Mouse (Mus musculus) hindbrain, embryonic 12.5 days (tissue): ENCODE data around the gene Zbtb3. TPM values are rescaled to one million over a fixed set of nuclear protein-coding genes. Genes with fewer than 3 reads are reported as not detected.
A peak's percentile ranks its signal among the peaks of the same experiment; 100 is the strongest.
"Not testable (repeated sequence)": the region's sequence is repeated elsewhere in the genome, so short reads cannot be mapped to it uniquely, and the experiment has no call there.

ENCODE experiments used
- ATAC-seq: fragments of 200-750 bp; cut with Nextera tagmentation; 2 replicates; pipeline ENCODE4 v1.8.0; 2017; ENCODE audit warnings: moderate TSS enrichment; ENCODE audit not compliant: low FRiP score
- H3K27ac ChIP-seq: fragments of 300-500 bp; sonication (generic); 2 replicates; pipeline ENCODE4 v1.5.1; 2016; ENCODE audit warnings: mild to moderate bottlenecking
- H3K27me3 ChIP-seq: fragments of 300-500 bp; sonication (generic); 2 replicates; pipeline ENCODE4 v1.6.1; 2016; ENCODE audit warnings: mild to moderate bottlenecking
- H3K36me3 ChIP-seq: fragments of 300-500 bp; sonication (generic); 2 replicates; pipeline ENCODE4 v1.6.1; 2016; ENCODE audit warnings: mild to moderate bottlenecking
- H3K4me1 ChIP-seq: fragments of 300-500 bp; sonication (generic); 2 replicates; pipeline ENCODE4 v1.6.1; 2016
- H3K4me2 ChIP-seq: fragments of 300-500 bp; sonication (generic); replicated peaks from 2 replicates; pipeline ENCODE4 v1.6.1; 2016; ENCODE audit warnings: mild to moderate bottlenecking
- H3K4me3 ChIP-seq: fragments of 300-500 bp; sonication (generic); 2 replicates; pipeline ENCODE4 v1.5.1; 2016; ENCODE audit warnings: mild to moderate bottlenecking
- H3K9ac ChIP-seq: fragments of 300-500 bp; sonication (generic); 2 replicates; pipeline ENCODE4 v1.6.1; 2016; ENCODE audit warnings: mild to moderate bottlenecking, moderate library complexity
- H3K9me3 ChIP-seq: fragments of 300-500 bp; sonication (generic); replicated peaks from 2 replicates; pipeline ENCODE4 v1.6.1; 2016; ENCODE audit warnings: mild to moderate bottlenecking
- WGBS: fragments of 180-500 bp; shearing (Covaris S2); methylation state at CpG from one replicate; pipeline ENCODE4 v1.1.7; 2016; 5-methylcytosine and 5-hydroxymethylcytosine counted together
- polyA plus RNA-seq: library from polyadenylated mRNA; unstranded; fragments of >200 nt; fragmentation: Nextera tagmentation; extraction: Ambion mirVana; gene quantifications from 2 replicates; pipeline ENCODE4 v1.2.1, GENCODE M21; 2016

The Zbtb3 gene
- polyA plus RNA-seq, 1 experiment from 2014 or later: 7.4 TPM

- not testable (repeated sequence) for H3K27me3 ChIP-seq, ATAC-seq, H3K9me3 ChIP-seq, H3K9ac ChIP-seq, H3K4me2 ChIP-seq, H3K4me3 ChIP-seq
- Histone ChIP-seq H3K27ac (peak overlapping the region; percentile 98; the same call in 1 of the 2 replicates), H3K36me3 (peaks cover 48% of the 10 kb centered on the region), H3K4me1 (peaks cover 28% of the 10 kb centered on the region)
- 98% methylated on average over 10 of the region's 10 CpGs for WGBS
Measured at GRCm38 (mm10) chr19:8836327-8836726, 34.0 kb downstream of the Zbtb3 start.

GRCm38 (mm10) chr19:8837251-8837791 lies 35.0 kb downstream of the Zbtb3 start, which contains the start of gene Bscl2:
TSS of gene Bscl2 (plus strand) at chr19:8837467.
- Histone ChIP-seq H3K4me3 (peak within 1 kb of the TSS; percentile 45), H3K9ac (peak within 1 kb of the TSS; percentile 84), H3K4me2 (peak within 1 kb of the TSS; percentile 75), H3K9me3 (no peaks in the 10 kb centered on the region), H3K36me3 (peaks cover 42% of the 10 kb centered on the region), H3K27me3 (no peaks in the 10 kb centered on the region), H3K4me1 (peaks cover 29% of the 10 kb centered on the region), H3K27ac (peak within 1 kb of the TSS; percentile 98)
- ATAC-seq: peak; percentile 76
- 1% methylated on average over 38 of the region's 38 CpGs for WGBS

GRCm38 (mm10) chr19:8838041-8838730 lies 35.8 kb downstream of the Zbtb3 start:
- 16% methylated on average over 15 of the region's 15 CpGs for WGBS

GRCm38 (mm10) chr19:8839103-8839907 lies 37.0 kb downstream of the Zbtb3 start, which contains the start of gene Gng3:
TSS of gene Gng3 (minus strand) at chr19:8839194.
- Histone ChIP-seq H3K9me3 (no peaks in the 10 kb centered on the region), H3K4me2 (peak within 1 kb of the TSS; percentile 75), H3K4me1 (peaks cover 29% of the 10 kb centered on the region), H3K27ac (peak within 1 kb of the TSS; percentile 98), H3K9ac (peak within 1 kb of the TSS; percentile 84), H3K27me3 (no peaks in the 10 kb centered on the region), H3K4me3 (peak within 1 kb of the TSS; percentile 45), H3K36me3 (peaks cover 32% of the 10 kb centered on the region)
- 41% methylated on average over 11 of the region's 11 CpGs for WGBS
- ATAC-seq: peak; percentile 90

More at GRCm38 (mm10) chr19:8838041-8838730, 35.8 kb downstream of the Zbtb3 start:
- Histone ChIP-seq H3K27ac (peak overlapping the region; percentile 98), H3K9ac (peak overlapping the region; percentile 84), H3K4me2 (peak overlapping the region; percentile 75), H3K9me3 (no peaks in the 10 kb centered on the region), H3K27me3 (no peaks in the 10 kb centered on the region), H3K4me1 (peaks cover 29% of the 10 kb centered on the region), H3K4me3 (peak overlapping the region; percentile 45), H3K36me3 (peaks cover 40% of the 10 kb centered on the region)
- ATAC-seq: 0 out of 2 replicates have a peak, but pooled peaks have one; percentile 18

GRCm38 (mm10) chr19:8839908-8840791 lies 37.8 kb downstream of the Zbtb3 start:
- Histone ChIP-seq H3K36me3 (peaks cover 25% of the 10 kb centered on the region), H3K4me3 (peak overlapping the region; percentile 45), H3K9ac (peak overlapping the region; percentile 84), H3K27ac (peak overlapping the region; percentile 98), H3K4me1 (peaks cover 29% of the 10 kb centered on the region), H3K27me3 (no peaks in the 10 kb centered on the region), H3K4me2 (peak overlapping the region; percentile 75), H3K9me3 (no peaks in the 10 kb centered on the region)
- peak; percentile 34 for ATAC-seq
- 16% methylated on average over 29 of the region's 29 CpGs for WGBS

GRCm38 (mm10) chr19:8841012-8841411 lies 38.7 kb downstream of the Zbtb3 start:
- H3K36me3 ChIP-seq: peaks cover 24% of the 10 kb centered on the region
- H3K27me3 ChIP-seq: no peaks in the 10 kb centered on the region
- no peak for ATAC-seq
- H3K9me3 ChIP-seq: no peaks in the 10 kb centered on the region
- H3K4me1 ChIP-seq: peaks cover 29% of the 10 kb centered on the region
- H3K9ac ChIP-seq: peak overlapping the region; percentile 84
- H3K4me3 ChIP-seq: peak overlapping the region; percentile 45
- peak overlapping the region; percentile 98 for H3K27ac ChIP-seq
- 90% methylated on average over 7 of the region's 7 CpGs for WGBS
- H3K4me2 ChIP-seq: peak overlapping the region; percentile 75

GRCm38 (mm10) chr19:8842961-8843360 lies 40.6 kb downstream of the Zbtb3 start:
- H3K4me2 ChIP-seq: no peak overlapping the region
- H3K27ac ChIP-seq: no peak overlapping the region
- peaks cover 26% of the 10 kb centered on the region for H3K4me1 ChIP-seq
- peaks cover 39% of the 10 kb centered on the region for H3K36me3 ChIP-seq
- ATAC-seq: no peak
- WGBS: 87% methylated on average over 6 of the region's 6 CpGs
- no peaks in the 10 kb centered on the region for H3K27me3 ChIP-seq
- H3K4me3 ChIP-seq: no peak overlapping the region
- 0 out of 2 replicates have a peak overlapping the region, but pooled peaks have one; percentile 1 for H3K9ac ChIP-seq
- no peaks in the 10 kb centered on the region for H3K9me3 ChIP-seq

- ATAC-seq: no peak
- WGBS: 63% methylated on average over 5 of the region's 5 CpGs
- peaks cover 48% of the 10 kb centered on the region for H3K36me3 ChIP-seq
Measured at GRCm38 (mm10) chr19:8844371-8845129, 42.2 kb downstream of the Zbtb3 start.

GRCm38 (mm10) chr19:8848356-8848755 lies 46.0 kb downstream of the Zbtb3 start:
- peaks cover 34% of the 10 kb centered on the region for H3K36me3 ChIP-seq
- ATAC-seq: no peak
- WGBS: 81% methylated on average over 5 of the region's 5 CpGs

More at GRCm38 (mm10) chr19:8844371-8845129, 42.2 kb downstream of the Zbtb3 start:
- Histone ChIP-seq H3K9me3 (no peaks in the 10 kb centered on the region), H3K4me2 (no peak overlapping the region), H3K27ac (no peak overlapping the region), H3K9ac (no peak overlapping the region), H3K4me3 (no peak overlapping the region), H3K27me3 (no peaks in the 10 kb centered on the region), H3K4me1 (peaks cover 20% of the 10 kb centered on the region)

GRCm38 (mm10) chr19:8850402-8850901 lies 48.1 kb downstream of the Zbtb3 start, which contains the start of gene Lrrn4cl:
TSS of gene Lrrn4cl (plus strand) at chr19:8850768.
- Histone ChIP-seq H3K9ac (peak within 1 kb of the TSS; percentile 27; the same call in 1 of the 2 replicates), H3K4me2 (no peak within 1 kb of the TSS), H3K27ac (0 out of 2 replicates have a peak within 1 kb of the TSS, but pooled peaks have one; percentile 5), H3K4me1 (no peaks in the 10 kb centered on the region), H3K4me3 (no peak within 1 kb of the TSS), H3K27me3 (no peaks in the 10 kb centered on the region), H3K9me3 (no peaks in the 10 kb centered on the region), H3K36me3 (peaks cover 34% of the 10 kb centered on the region)
- no peak for ATAC-seq
- WGBS: 29% methylated on average over 7 of the region's 7 CpGs

More at GRCm38 (mm10) chr19:8848356-8848755, 46.0 kb downstream of the Zbtb3 start:
- Histone ChIP-seq H3K9me3 (no peaks in the 10 kb centered on the region), H3K9ac (no peak overlapping the region), H3K27ac (no peak overlapping the region), H3K4me1 (no peaks in the 10 kb centered on the region), H3K4me3 (no peak overlapping the region), H3K27me3 (no peaks in the 10 kb centered on the region), H3K4me2 (no peak overlapping the region)
